Mouse (Mus musculus): Measurements from ENCODE around the gene Gba2.

GRCm38 (mm10) chr4:43586411-43586810 is 7.7 kb upstream of the Gba2 start:
- no peak for TF ChIP-seq CTCF (IDR thresholded peaks at IDR 0.05; ENCODE audit: borderline replicate concordance, control insufficient read depth, extremely low read depth, insufficient read depth, low read length, poor library complexity)
- no peak for TF ChIP-seq POLR2A (IDR thresholded peaks at IDR 0.05; ENCODE audit: control insufficient read depth, extremely low read depth, insufficient read depth, low read length, poor library complexity)

All from thymus, adult 2 months (tissue).